Mouse (Mus musculus) v-Abl transformed pro-B cells (cell line): ENCODE results near the gene Ackr2.

Experiments used
- in situ Hi-C, 2 experiments: fragments of 400-800 bp; cut with MboI; formaldehyde crosslinking; loops; one replicate each; pipeline ENCODE4 v1.15.1; 2025; ENCODE audit not compliant: unreplicated experiment in 2 of 2

The Ackr2 gene

DNA sequence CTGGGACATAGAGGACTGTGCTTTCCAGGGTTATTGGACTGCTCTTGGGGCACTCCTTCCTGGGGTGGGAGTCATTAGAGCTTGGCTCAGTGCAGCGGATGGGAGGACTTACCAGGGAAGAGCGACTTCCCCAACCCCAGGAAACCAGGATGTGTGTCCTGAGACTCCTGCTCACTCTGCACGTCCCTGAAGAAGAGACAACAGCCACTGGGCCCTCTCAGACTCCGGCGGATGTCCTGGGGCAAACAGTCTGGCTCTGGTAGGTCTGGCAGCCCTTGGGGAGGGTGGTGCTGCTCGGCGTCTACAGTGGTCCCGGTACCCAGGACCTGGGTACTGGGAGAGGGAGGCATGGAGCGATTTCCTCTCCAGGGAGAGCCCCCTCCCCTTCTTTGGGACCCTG, at the start of gene Ackr2:
Ackr2 (plus strand) TSS at position 111 of the 400 bp plus-strand sequence.
- in situ Hi-C loops: loop anchor here in 1 of 2 experiments (25.0 kb wide), 2 partner anchors 1614 to 1911 kb away; partner anchors contain the start of gene Csrnp1

DNA sequence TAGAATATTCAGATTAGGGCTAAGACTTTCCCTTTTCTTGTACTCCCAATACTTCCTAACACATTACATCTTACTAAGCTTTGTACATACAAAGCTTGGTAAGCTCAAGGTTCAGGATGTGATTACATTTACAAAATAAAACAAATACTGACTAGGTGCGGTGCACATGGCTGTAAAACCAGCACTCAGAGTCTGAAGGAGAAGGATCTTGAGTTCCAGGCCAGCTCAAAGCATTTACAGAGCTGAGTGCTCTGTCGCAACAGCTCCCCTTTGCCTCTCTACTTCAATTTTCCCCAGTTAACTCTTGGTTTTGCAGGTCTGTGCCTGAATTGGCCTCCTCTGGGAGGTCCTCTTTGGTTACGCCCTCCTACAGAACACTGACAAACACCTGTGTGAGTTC, 43.9 kb upstream of the Ackr2 start:
- in situ Hi-C loops: loop anchor here in 1 of 2 experiments (25.0 kb wide), 1 partner anchor 1267 kb away; no protein-coding TSS in a partner anchor

DNA sequence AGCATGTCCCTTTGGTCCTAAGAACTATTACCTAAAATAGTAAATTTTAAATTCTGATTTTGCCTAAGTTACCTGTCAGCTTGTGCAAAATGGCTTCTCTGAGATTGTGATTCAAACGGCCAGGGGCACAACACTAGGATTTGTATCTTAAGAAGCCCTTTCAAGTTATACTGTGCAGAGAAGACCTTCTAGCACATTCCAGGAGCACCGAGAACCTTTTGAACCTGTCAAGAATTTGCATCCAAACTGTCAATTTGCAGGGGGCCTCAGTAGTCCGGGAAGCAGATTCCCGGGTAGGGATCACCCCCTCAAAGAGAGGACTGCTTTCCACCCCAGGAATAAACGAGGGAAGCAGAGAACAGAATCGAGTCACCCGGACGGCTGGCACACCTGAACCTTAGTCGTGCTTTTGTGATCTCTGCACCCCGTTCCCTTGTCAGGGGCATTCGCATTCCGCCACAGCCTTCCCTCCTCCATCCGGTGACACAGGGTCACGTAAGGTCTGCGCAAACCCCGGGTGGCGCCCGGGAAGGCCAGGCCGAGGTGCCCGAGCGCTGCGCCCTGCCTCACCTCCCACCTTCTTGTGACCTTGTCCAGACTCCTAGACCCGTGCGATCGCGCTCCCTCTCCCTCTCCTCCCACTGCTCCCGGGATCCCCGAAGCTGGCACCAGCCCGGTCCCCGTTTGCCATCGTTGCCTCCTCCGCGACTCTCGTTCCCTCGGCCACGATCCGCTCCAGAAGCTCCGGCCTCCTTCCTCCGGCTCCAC, 41.3 kb upstream of the Ackr2 start:
- in situ Hi-C loops: loop anchor here in 1 of 2 experiments (25.0 kb wide), 1 partner anchor 1270 kb away; no protein-coding TSS in a partner anchor

DNA sequence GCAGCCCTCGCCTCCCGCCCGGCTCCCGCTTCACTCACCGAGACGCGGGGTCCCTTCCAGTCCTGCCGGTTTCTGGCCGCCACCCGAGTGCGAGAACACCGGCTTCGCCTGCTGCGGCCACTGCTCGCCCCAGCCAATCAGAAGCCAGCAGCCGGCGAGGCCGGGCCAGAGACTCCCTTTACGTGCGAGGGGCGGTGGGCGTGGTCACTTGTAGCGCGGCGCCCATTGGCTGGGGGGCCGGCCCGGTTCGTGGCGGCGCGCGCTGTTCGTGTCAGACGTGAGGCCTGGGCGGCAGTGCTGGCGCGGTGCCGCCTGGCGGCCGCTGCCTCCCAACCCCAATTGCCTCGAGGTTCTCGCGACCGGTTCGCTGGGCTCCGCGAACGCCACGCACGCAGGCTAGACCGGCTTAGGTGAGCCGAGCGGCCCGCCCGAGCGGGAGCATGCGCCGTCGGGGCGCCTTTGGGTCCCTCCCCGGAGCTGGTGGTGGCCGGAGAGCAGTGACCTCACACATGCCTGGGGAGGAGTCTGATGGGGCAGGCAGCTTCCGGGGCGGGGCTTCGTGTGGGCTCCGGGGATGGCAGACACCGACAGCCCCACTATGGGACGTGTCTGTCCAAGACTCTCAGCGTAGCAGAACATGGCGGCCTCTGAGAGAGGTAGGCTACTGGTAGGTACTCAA, 40.5 kb upstream of the Ackr2 start:
- in situ Hi-C loops: loop anchor here in 1 of 2 experiments (25.0 kb wide), 1 partner anchor 1270 kb away; no protein-coding TSS in a partner anchor

GRCm38 (mm10) chr9:121858153-121858488, 40.0 kb upstream of the Ackr2 start, which contains the start of gene Higd1a:
TSS of gene Higd1a (minus strand) at chr9:121858362.
- in situ Hi-C loops: loop anchor here in 1 of 2 experiments (25.0 kb wide), 1 partner anchor 1271 kb away; no protein-coding TSS in a partner anchor

GRCm38 (mm10) chr9:121859345-121859744, 38.8 kb upstream of the Ackr2 start:
- in situ Hi-C loops: loop anchor here in 1 of 2 experiments (25.0 kb wide), 1 partner anchor 1272 kb away; no protein-coding TSS in a partner anchor

DNA sequence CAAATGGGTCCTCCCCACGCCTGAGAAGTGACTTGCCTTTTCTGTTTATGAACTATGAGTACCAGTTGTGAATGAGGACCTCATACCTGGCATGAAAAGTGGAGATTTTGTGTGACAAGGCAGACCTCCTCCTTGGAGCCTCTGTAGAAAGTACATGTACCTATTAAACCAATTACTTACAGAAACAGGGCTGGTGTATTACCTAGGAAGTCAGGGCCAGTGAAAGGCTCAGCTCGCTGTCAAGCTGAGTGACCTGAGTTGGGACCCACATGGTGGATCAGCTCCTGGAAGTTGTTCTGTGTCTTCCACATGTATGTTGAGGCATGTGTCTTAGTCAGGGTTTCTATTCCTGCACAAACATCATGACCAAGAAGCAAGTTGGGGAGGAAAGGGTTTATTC, 37.2 kb upstream of the Ackr2 start:
- in situ Hi-C loops: loop anchor here in 1 of 2 experiments (25.0 kb wide), 1 partner anchor 1274 kb away; no protein-coding TSS in a partner anchor

DNA sequence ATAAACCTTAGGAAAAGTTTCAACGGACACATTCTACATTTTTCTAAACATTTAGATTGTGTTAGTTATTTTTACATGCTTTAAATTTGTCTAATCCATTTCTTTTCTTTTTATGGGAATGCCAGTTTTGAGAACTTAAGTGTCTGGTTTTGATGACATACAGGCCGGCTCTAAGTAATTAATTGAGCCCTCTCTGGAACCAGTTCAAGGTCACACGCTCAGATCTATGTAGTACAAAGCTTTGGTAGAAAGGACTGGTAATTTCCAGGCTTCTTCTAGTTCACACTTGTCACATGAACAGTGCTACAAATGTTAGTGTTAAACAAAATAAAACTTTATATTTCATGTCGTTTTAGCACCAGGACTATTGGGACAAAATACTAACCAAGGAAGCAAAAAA, 33.3 kb upstream of the Ackr2 start:
- in situ Hi-C loops: loop anchor here in 1 of 2 experiments (25.0 kb wide), 1 partner anchor 1278 kb away; no protein-coding TSS in a partner anchor

- in situ Hi-C loops: loop anchor here in 1 of 2 experiments (25.0 kb wide), 1 partner anchor 1278 kb away; no protein-coding TSS in a partner anchor
Observed at GRCm38 (mm10) chr9:121865425-121866008, 32.6 kb upstream of the Ackr2 start.

DNA sequence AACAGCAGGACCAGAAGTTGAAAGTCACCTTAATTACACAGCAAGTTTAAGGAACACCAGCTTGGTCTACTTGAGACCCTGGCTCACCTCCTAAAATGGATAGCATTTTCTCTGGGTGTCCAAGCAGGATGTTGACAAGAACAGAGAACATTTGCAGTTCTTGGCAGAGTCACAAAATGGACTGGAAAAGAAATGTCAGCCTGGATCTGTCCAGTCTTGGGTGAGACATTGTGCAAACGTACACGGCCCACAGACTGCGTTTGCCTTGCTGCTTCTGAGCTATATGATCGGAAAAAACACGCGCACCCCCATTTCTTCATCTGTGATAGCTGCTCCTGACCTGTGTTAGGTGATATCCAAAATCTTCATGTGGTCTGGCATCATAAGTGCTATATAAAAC, 30.5 kb upstream of the Ackr2 start:
- in situ Hi-C loops: loop anchor here in 1 of 2 experiments (25.0 kb wide), 1 partner anchor 1280 kb away; no protein-coding TSS in a partner anchor

DNA sequence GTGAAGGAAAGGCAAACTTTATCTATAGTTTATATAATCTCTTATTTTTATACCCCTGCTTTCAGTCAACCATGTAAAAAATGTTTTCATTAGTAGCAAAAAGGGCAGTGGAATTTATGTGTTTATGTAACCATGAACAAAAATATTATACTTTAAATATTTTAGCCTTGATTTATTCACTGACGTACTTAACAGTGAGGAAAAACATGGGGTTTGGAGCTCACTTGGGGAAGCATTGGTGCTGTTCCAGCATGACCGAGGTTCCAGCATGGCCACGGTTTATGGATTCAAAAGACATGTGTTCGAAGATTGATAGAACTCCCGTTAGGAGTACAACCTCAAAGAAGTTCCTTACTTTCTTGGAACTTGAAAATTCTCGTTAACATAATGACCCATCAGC, 29.9 kb upstream of the Ackr2 start:
- in situ Hi-C loops: loop anchor here in 1 of 2 experiments (25.0 kb wide), 1 partner anchor 1281 kb away; no protein-coding TSS in a partner anchor

DNA sequence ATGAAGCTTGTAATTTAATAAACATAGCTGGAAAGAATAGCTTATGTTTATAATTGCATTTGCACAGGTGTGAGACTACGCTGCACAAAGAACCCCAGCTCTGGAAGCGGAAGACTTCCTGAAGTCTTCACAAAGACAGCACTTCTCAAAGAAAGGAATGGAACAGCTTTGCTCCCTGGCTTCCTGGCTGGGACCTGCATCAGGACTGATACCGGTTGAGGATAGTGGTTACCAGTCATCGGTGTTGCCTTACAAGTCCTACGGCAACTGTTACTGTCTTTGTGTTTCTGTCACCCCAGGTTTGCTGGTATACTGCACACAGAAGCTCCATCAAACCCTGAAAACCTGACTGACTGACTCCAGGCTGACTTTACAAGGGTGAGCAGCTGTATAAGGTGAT, 28.7 kb upstream of the Ackr2 start:
- in situ Hi-C loops: loop anchor here in 1 of 2 experiments (25.0 kb wide), 1 partner anchor 1282 kb away; no protein-coding TSS in a partner anchor

DNA sequence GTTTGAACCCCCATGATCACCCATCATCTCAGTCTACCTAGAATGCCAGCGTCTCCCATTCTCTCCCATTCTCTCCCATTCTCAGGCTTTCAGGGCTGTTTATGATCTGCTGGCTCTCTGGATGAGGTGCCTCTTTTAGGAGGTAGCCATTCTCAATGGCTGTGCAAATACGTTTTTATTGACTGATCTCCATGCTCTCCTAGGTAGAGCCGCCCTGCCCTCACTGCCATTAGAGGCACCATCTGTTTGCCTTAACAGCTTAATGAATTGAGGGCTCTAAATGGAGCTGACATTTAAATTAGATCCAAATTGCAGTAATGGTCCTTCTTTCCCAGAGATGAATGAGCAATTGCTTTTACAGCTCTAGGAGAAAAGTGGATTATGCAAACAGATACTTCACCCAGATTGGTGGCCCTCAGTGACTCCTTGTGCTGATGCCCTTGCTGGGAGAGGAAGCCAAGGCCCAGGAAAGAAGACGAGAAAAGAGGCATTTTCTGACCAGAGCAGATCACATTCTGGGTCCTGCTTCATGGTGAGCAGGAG, 28.1 kb upstream of the Ackr2 start:
- in situ Hi-C loops: loop anchor here (10.0 to 25.0 kb wide), 3 partner anchors 315 to 1283 kb away; no protein-coding TSS in a partner anchor

- in situ Hi-C loops: loop anchor here (10.0 to 25.0 kb wide), 3 partner anchors 313 to 1285 kb away; no protein-coding TSS in a partner anchor
Observed at GRCm38 (mm10) chr9:121872062-121872683, 26.0 kb upstream of the Ackr2 start.

DNA sequence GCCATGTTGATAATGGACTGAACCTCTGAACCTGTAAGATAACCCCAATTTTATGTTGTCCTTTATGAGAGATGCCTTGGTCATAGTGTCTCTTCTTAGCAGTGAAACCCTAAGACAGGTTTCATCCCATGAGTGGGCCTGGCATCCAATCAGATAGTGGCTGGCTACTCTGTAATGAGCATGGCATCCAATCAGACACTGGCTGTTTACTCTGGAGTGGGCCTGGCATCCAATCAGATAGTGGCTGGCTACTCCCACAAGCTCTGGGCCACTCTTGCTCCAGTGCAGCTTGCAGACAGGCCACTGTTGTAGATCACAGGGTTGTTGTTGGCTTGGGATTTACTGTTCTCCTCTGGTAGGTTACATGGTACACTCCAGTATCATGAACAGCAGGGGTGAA, 24.6 kb upstream of the Ackr2 start:
- in situ Hi-C loops: loop anchor here (10.0 to 25.0 kb wide), 3 partner anchors 311 to 1286 kb away; no protein-coding TSS in a partner anchor

DNA sequence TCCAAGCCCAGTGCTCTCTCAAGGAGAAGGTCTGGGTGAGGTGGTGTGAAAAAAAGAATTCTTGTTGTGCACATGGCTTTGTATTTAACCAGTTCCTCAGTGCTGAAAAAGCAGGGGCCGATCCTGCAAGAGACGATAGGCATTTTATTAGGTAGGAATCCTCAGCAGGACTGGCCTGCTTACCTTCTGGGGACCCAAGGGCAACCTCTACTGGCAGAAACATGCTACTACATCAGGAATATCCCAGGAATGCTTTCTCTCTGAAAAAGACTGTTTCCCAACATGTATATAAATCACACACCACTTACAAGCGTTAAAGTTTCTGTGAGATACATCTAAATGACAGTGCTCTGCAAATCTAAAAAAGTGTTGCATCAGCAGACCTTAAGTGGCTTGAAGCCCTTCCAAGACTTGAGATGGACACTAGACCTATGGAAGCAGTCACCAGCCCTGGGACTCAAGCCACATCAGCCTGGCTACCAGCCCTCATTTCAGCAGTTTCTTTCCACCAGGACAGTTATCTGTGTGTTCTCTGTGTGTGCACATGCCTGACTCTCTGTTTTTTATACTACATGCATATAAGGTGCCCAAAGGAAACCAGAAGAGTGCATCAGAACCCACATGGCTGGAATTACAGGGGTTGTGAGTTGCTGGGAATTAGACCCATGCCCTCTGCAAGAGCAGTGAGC, 21.0 kb upstream of the Ackr2 start:
- in situ Hi-C loops: loop anchor here (5.0 to 25.0 kb wide), 8 partner anchors 40 to 1890 kb away; partner anchors contain the start of genes Ccdc13 (in 1 of the 2) and Csrnp1 (in 1 of the 2)

DNA sequence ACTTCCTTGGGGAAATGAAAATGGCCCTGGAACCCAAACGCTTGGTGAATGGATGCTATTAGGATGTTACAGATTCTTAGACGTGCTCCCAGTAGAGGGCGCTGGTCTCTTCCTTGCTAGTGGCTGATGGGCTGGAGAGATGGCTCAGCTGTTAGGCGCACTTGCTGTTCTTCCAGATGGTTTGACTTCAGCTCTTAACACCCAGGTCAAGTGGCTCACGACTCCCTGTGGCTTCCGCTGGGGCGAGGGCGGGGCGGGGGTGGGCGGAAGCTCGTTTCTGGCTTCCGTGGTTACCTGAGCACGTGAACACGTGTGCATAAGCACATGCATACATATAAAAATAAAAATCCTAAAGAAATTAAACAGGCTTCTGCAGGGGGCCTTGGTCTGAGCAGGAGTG, 17.3 kb upstream of the Ackr2 start:
- in situ Hi-C loops: loop anchor here (5.0 to 25.0 kb wide), 5 partner anchors 66 to 1894 kb away; partner anchors contain the start of gene Csrnp1 (in 1 of the 2)

DNA sequence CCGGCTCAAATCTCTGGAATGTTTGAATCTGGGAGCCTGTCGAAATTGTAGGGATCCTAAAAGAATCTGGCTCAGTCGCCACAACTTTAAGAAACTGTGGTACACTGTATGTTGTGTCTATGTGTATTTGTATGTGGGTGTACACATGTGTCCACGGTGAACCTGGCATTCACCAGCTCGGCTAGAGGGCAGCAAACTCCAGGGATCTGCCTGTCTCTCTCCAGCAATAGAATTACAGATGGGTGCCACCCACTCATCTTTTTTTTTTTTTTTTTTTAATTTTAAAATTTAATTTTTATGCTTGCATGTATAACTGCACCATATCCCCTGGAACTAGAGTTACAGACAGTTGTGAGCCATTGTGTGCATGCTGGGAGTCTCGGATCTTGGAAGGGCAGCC, 16.9 kb upstream of the Ackr2 start:
- in situ Hi-C loops: loop anchor here (5.0 to 25.0 kb wide), 5 partner anchors 66 to 1894 kb away; partner anchors contain the start of gene Csrnp1 (in 1 of the 2)
